Mouse (Mus musculus) gastrocnemius, postnatal 36 days (tissue): ENCODE results near the gene Zfp184. TPM values are rescaled to one million over a fixed set of nuclear protein-coding genes. Genes with fewer than 3 reads are reported as not detected.

ENCODE experiments used
- DNase-seq, 2 experiments: peaks; one replicate each; pipeline ENCODE4 v3.0.0; 2022
- intact Hi-C: fragments of 180-260 bp; cut with DNase I; formaldehyde crosslinking; loops from one replicate; pipeline ENCODE4 v1.15.1; 2025
- microRNA-seq, 2 experiments: library from miRNA; unstranded; fragments of <30 nt; microRNA quantifications; one replicate each; pipeline ENCODE4 v1.2.0; 2021
- total RNA-seq, 2 experiments: library from RNA; stranded (reverse); gene quantifications; 2 replicates each; pipeline ENCODE4 v1.2.3; 2021

The Zfp184 gene
- total RNA-seq, 2 experiments from 2014 or later: 0.26 to 0.30 TPM

- intact Hi-C loops: no loop called here
Observed at GRCm38 (mm10) chr13:22008707-22009106, 63.8 kb downstream of the Zfp184 start.

GRCm38 (mm10) chr13:22009642-22010041 is 64.7 kb downstream of the Zfp184 start, which contains the start of gene Prss16:
TSS of gene Prss16 (minus strand) at chr13:22009742.
- DNase-seq: no peak
- intact Hi-C loops: no loop called here

More at GRCm38 (mm10) chr13:22008707-22009106, 63.8 kb downstream of the Zfp184 start:
- DNase-seq: no peak

Small RNA genes lying within 50 kb of the gene (microRNA-seq; reads per million reads assigned to microRNA genes)
- gene Gm44456: 1.1 to 1.5 reads per million in 2 experiments
- gene Mir1983: 66.8 to 91.3 reads per million in 2 experiments

Other genes with a start within 250 kb of the Zfp184 start
- not detected for gene Olfr1359, start 247.0 kb upstream of the Zfp184 start, total RNA-seq
- gene Hist1h2bl, start 229.0 kb upstream of the Zfp184 start, total RNA-seq: 10 to 100 TPM; 10.7 to 18.2 TPM
- gene Hist1h2ai, start 228.7 kb upstream of the Zfp184 start, total RNA-seq: 1 to 10 TPM; 3.3 to 8.8 TPM
- 10 to 100 TPM; 12.6 to 15.0 TPM for gene Hist1h3h, start 227.4 kb upstream of the Zfp184 start, total RNA-seq
- 1 to 10 TPM; 2.0 to 3.5 TPM for gene Hist1h2bm, start 223.1 kb upstream of the Zfp184 start, total RNA-seq
- gene Hist1h4j, start 210.0 kb upstream of the Zfp184 start, total RNA-seq: 1 to 10 TPM; 2.0 to 3.2 TPM
- gene Hist1h4k, start 194.6 kb upstream of the Zfp184 start, total RNA-seq: 10 to 100 TPM; 27.0 to 38.7 TPM
- 1 to 10 TPM; 2.1 to 4.8 TPM for gene Hist1h2ak, start 191.3 kb upstream of the Zfp184 start, total RNA-seq
- gene Hist1h2bn, start 191.0 kb upstream of the Zfp184 start, total RNA-seq: 1 to 10 TPM; 6.9 to 9.3 TPM
- gene Hist1h1b, start 164.5 kb upstream of the Zfp184 start, total RNA-seq: 1 to 10 TPM; 4.7 to 6.6 TPM
- 10 to 100 TPM; 11.9 to 24.7 TPM for gene Hist1h3i, start 161.7 kb upstream of the Zfp184 start, total RNA-seq
- gene Hist1h2an, start 157.9 kb upstream of the Zfp184 start, total RNA-seq: 1 to 10 TPM; 1.0 to 2.0 TPM
- gene Hist1h2bp, start 157.6 kb upstream of the Zfp184 start, total RNA-seq: 1 to 10 TPM; 3.8 to 6.5 TPM
- gene Hist1h2bq, start 134.9 kb upstream of the Zfp184 start, total RNA-seq: 10 to 100 TPM; 18.8 to 22.7 TPM
- 1 to 10 TPM in 1 of 2 experiments, under 1 TPM in 1; 0.81 to 6.5 TPM for gene Hist1h2ao, start 134.6 kb upstream of the Zfp184 start, total RNA-seq
- 10 to 100 TPM; 61.4 to 75.8 TPM for gene Hist1h4m, start 133.3 kb upstream of the Zfp184 start, total RNA-seq
- not detected for gene Hist1h4n, start 112.9 kb upstream of the Zfp184 start, total RNA-seq
- 10 to 100 TPM; 11.5 to 14.3 TPM for gene Hist1h2ap, start 111.6 kb upstream of the Zfp184 start, total RNA-seq
- 10 to 100 TPM; 19.2 to 22.2 TPM for gene Hist1h2br, start 111.4 kb upstream of the Zfp184 start, total RNA-seq
- not detected for gene Pom121l2, start 36.1 kb downstream of the Zfp184 start, total RNA-seq
- gene Prss16, start 64.6 kb downstream of the Zfp184 start, total RNA-seq: 1 to 10 TPM in 1 of 2 experiments, not detected in 1; 5.4 TPM
- 10 to 100 TPM; 12.2 to 13.3 TPM for gene Hist1h2ah, start 90.5 kb downstream of the Zfp184 start, total RNA-seq
- 10 to 100 TPM; 10.8 to 26.5 TPM for gene Hist1h2bk, start 90.8 kb downstream of the Zfp184 start, total RNA-seq
- gene Hist1h4i, start 96.3 kb downstream of the Zfp184 start, total RNA-seq: 10 to 100 TPM; 28.7 to 30.9 TPM
- gene Hist1h2ag, start 97.8 kb downstream of the Zfp184 start, total RNA-seq: 10 to 100 TPM in 1 of 2 experiments, 1 to 10 TPM in 1; 8.7 to 11.6 TPM
- gene Hist1h2bj, start 98.1 kb downstream of the Zfp184 start, total RNA-seq: 1 to 10 TPM; 7.6 to 8.9 TPM
- not detected for gene Vmn1r188, start 139.3 kb downstream of the Zfp184 start, total RNA-seq
- not detected for gene Vmn1r189, start 160.7 kb downstream of the Zfp184 start, total RNA-seq
- not detected for gene Vmn1r191, start 238.9 kb downstream of the Zfp184 start, total RNA-seq
- gene Vmn1r192, start 246.0 kb downstream of the Zfp184 start, total RNA-seq: not detected